Mouse (Mus musculus): ENCODE measurements around the gene Gm4353.

GRCm38 (mm10) chr7:116060739-116061138 lies 23.7 kb downstream of the Gm4353 start:
- TF ChIP-seq ZKSCAN1 (IDR thresholded peaks at IDR 0.05; ENCODE audit: borderline replicate concordance, low read depth, low read length) (no peak), NELFE (IDR thresholded peaks at IDR 0.05; ENCODE audit: low read depth, low read length) (no peak), JUND (conservative IDR thresholded peaks at IDR 0.05; ENCODE audit: low read depth, low read length) (no peak), CTCF (conservative IDR thresholded peaks at IDR 0.05 in 1 of 2, IDR thresholded peaks at IDR 0.05 in 1 of 2; ENCODE audit: low read depth in 2 of 2, low read length in 2 of 2) (peak in 1 of 2 experiments; percentile 48; a peak in 2 of 4 replicates), MAFK (IDR thresholded peaks at IDR 0.05; ENCODE audit: insufficient replicate concordance, low read length) (no peak), ETS1 (conservative IDR thresholded peaks at IDR 0.05; ENCODE audit: low read depth, low read length) (no peak), TCF12 (IDR thresholded peaks at IDR 0.05; ENCODE audit: low read depth, low read length) (no peak), USF2 (conservative IDR thresholded peaks at IDR 0.05; ENCODE audit: low read depth, low read length) (no peak)

Measured in CH12.LX (cell line).